Mouse (Mus musculus) adipocyte (in vitro differentiated cells): ENCODE results near the gene Myo9b.
A peak's percentile ranks its signal among the peaks of the same experiment; 100 is the strongest.
"Not testable (repeated sequence)": the region's sequence is repeated elsewhere in the genome, so short reads cannot be mapped to it uniquely, and the experiment has no call there.

Experiments used
- DNase-seq: peaks from one replicate; pipeline ENCODE4 v3.0.0-alpha.2; 2016; ENCODE audit warnings: low spot score

The Myo9b gene

GRCm38 (mm10) chr8:71272286-71273150, at the start of gene Myo9b, which contains the start of gene Haus8:
Gene Myo9b (plus strand): TSS chr8:71272714.
Gene Haus8 (minus strand): TSS chr8:71272934.
- peak; percentile 98 for DNase-seq

- DNase-seq: no peak
These were observed 48.0 kb upstream of the Myo9b start for GRCm38 (mm10) chr8:71224560-71224959.

- DNase-seq: no peak
These were observed 29.8 kb upstream of the Myo9b start for GRCm38 (mm10) chr8:71242757-71243156.

- DNase-seq: no peak
These were observed 24.3 kb upstream of the Myo9b start for GRCm38 (mm10) chr8:71248203-71248602.

GRCm38 (mm10) chr8:71256545-71257232, 15.8 kb upstream of the Myo9b start:
- DNase-seq: no peak

GRCm38 (mm10) chr8:71261234-71261633, 11.3 kb upstream of the Myo9b start:
- DNase-seq: no peak

GRCm38 (mm10) chr8:71267690-71268089, 4.8 kb upstream of the Myo9b start:
- no peak for DNase-seq

- DNase-seq: not testable (repeated sequence)
These were observed 4.2 kb upstream of the Myo9b start for GRCm38 (mm10) chr8:71268286-71268685.

GRCm38 (mm10) chr8:71271630-71272029, 884 bp upstream of the Myo9b start:
- DNase-seq: no peak

GRCm38 (mm10) chr8:71273151-71273510, 617 bp downstream of the Myo9b start:
- peak; percentile 43 for DNase-seq

- no peak for DNase-seq
These were observed 2.0 kb downstream of the Myo9b start for GRCm38 (mm10) chr8:71274478-71274877.

GRCm38 (mm10) chr8:71276166-71276565, 3.7 kb downstream of the Myo9b start:
- DNase-seq: no peak

- DNase-seq: not testable (repeated sequence)
These were observed 6.9 kb downstream of the Myo9b start for GRCm38 (mm10) chr8:71279409-71279808.

- DNase-seq: not testable (repeated sequence)
These were observed 9.2 kb downstream of the Myo9b start for GRCm38 (mm10) chr8:71281731-71282130.

- DNase-seq: no peak
These were observed 10.1 kb downstream of the Myo9b start for GRCm38 (mm10) chr8:71282621-71283020.

- DNase-seq: peak; percentile 34
These were observed 13.7 kb downstream of the Myo9b start for GRCm38 (mm10) chr8:71286223-71286622.

GRCm38 (mm10) chr8:71288441-71288949, 16.0 kb downstream of the Myo9b start:
- DNase-seq: no peak

- DNase-seq: no peak
These were observed 16.6 kb downstream of the Myo9b start for GRCm38 (mm10) chr8:71289098-71289497.

GRCm38 (mm10) chr8:71290211-71290610, 17.7 kb downstream of the Myo9b start:
- no peak for DNase-seq

GRCm38 (mm10) chr8:71290911-71291310, 18.4 kb downstream of the Myo9b start:
- no peak for DNase-seq

- DNase-seq: no peak
These were observed 18.8 kb downstream of the Myo9b start for GRCm38 (mm10) chr8:71291351-71291750.

- DNase-seq: not testable (repeated sequence)
These were observed 21.4 kb downstream of the Myo9b start for GRCm38 (mm10) chr8:71293930-71294329.

GRCm38 (mm10) chr8:71296188-71296621, 23.7 kb downstream of the Myo9b start:
- DNase-seq: no peak
